Mouse (Mus musculus) myocyte (in vitro differentiated cells): ENCODE measurements around the gene Fars2.

Source experiments
- CEBPB ChIP-seq: IDR thresholded peaks from 2 replicates; pipeline ENCODE4 v1.6.1; 2011; ENCODE audit warnings: mild to moderate bottlenecking, moderate library complexity; ENCODE audit not compliant: poor library complexity, insufficient read depth, severe bottlenecking
- E2F4 ChIP-seq: IDR thresholded peaks from one replicate; pipeline ENCODE4 v1.6.1; 2011; ENCODE audit warnings: mild to moderate bottlenecking, control low read depth, moderate library complexity; ENCODE audit not compliant: insufficient read depth
- MAX ChIP-seq: IDR thresholded peaks from one replicate; pipeline ENCODE4 v1.6.1; 2011; ENCODE audit warnings: low read depth, mild to moderate bottlenecking, control low read depth
- MYOD1 ChIP-seq, 3 experiments: IDR thresholded peaks; one replicate each; pipeline ENCODE4 v1.6.1; 2011; ENCODE audit warnings: control low read depth in 2 of 3, low read depth in 2 of 3, mild to moderate bottlenecking in 2 of 3, moderate library complexity in 1 of 3; ENCODE audit not compliant: insufficient read length in 2 of 3, control insufficient read depth in 1 of 3
- POLR2A ChIP-seq: IDR thresholded peaks from one replicate; pipeline ENCODE4 v1.6.1; 2011; ENCODE audit warnings: low read depth, mild to moderate bottlenecking, control low read depth, moderate library complexity; ENCODE audit not compliant: insufficient read length
- SRF ChIP-seq: IDR thresholded peaks from one replicate; pipeline ENCODE4 v1.6.1; 2011; ENCODE audit warnings: low read depth; ENCODE audit not compliant: control insufficient read depth, insufficient read length
- USF1 ChIP-seq: IDR thresholded peaks from one replicate; pipeline ENCODE4 v1.6.1; 2011; ENCODE audit warnings: low read depth, mild to moderate bottlenecking, control low read depth, moderate library complexity

GRCm38 (mm10) chr13:36726551-36726950 lies 609.3 kb downstream of the Fars2 start:
- TF ChIP-seq MYOD1 (IDR thresholded peaks at IDR 0.05; ENCODE audit: control insufficient read depth in 1 of 3, insufficient read length in 2 of 3, low read depth in 2 of 3) (no peak), POLR2A (no peak), E2F4 (no peak), USF1 (no peak), MAX (no peak), SRF (no peak), CEBPB (no peak)
